Mouse (Mus musculus) c-Kit-negative CD71-positive TER-119-positive erythroid progenitor cells, embryonic 14.5 days (primary cell): ENCODE results near the gene Lpgat1.

Source experiments
- DNase-seq: peaks from one replicate; pipeline ENCODE4 v3.0.0-alpha.2; 2013; ENCODE audit warnings: low read depth, low spot score

Lpgat1 gene

DNA sequence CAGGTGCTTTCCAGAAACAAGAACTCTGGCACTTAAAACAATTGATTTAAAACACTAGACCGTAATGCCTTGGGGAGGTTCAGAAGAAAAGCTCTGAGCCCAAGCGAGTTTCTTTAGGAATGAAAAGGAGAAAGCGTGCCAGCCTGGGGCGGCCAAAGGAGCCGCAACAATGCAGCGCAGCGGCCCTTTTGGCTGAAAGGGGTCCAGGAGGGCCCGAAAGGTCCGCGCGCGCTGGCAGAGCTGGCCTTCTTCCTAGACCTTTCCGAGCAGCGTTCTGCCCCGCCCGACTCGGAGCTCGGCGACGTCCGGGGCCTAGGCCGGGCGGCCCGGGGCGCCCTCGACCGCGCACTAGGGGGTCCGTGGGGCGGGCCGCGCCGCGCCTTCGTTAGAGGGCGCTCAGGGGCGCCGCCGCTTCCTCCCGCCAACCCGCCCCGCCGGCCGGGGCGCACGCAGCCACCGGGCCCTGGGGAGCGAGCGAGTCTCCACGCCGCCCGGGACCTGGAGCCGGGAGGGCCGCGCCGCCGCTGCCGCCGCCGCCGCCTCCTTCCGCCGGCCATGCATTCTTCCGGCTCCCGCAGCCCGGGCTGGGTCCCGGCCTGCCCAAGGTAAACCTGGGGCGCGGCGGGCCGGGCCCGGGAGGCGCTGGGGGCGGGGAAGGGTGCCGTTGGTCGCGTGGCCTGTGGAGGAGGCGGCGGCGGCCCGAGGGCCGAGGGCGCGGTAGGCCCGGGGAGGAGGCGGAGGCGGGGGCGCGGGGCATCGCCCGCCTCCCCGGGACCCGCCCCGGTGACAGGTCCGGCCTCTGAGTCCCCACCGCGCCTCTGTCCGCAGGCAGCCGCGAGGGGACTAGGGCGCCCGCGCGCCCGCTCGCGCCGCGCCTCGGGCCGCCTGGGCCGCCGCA lies at the start of gene Lpgat1:
Gene Lpgat1, plus strand, starts transcription at position 234 of the 898 bp plus-strand sequence.
- no peak for DNase-seq

DNA sequence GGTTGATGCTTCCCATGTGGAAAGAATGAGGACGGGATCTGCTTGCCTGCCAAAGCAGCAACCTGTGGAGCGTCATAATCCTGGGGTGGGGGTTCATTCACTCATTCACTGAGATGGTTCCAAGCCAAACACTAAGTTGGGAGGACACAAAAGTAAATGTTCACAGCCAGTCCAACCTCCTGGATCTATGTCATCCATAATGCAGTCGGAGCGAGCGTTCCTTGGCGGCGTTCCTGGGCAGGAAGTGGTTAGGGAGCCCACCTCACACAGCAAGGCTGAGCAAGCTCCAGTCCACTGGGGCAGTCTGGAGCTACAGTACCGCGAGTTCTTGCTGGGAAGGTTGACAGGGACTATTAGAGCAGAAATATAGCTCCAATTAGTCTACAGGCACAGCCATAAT lies 49.6 kb upstream of the Lpgat1 start:
- no peak for DNase-seq

DNA sequence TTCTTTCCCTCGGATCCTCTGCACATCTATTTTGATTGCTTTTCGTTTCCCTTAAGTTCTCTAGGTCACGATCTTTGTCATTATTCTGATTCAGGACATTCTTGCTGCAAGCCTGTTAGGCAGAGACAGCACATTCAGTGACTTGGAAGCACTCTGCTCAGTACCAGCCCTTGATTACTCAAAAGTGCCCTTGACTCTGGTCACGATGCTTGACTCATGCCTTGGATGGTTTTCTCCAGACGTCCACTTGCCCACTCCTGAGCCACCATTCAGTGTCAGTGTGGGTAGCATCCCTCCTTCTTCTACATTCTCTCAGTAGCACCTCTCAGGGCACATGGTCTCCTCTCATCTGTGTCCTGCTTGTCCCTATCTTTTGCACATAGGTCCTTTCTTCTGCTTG lies 43.6 kb upstream of the Lpgat1 start:
- no peak for DNase-seq

DNA sequence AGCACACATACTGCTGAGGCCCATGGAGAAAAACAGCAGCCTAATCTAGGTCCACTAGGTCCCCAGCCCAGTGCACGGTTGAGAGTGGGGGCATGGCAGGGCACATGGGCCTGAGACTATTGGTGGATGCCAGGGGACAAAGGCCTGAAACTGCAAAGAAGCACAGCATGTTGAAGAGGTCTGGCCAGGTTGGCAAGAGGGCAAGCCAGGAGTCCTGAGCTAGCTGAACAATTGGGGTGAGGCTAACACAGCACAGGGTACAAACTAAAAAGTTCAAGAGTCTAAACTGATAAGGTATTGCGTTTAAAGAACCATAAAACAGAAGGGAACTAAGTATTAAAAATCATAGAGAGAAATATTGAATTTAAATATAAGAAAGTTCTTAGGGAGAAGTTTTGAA lies 36.0 kb upstream of the Lpgat1 start:
- DNase-seq: no peak

DNA sequence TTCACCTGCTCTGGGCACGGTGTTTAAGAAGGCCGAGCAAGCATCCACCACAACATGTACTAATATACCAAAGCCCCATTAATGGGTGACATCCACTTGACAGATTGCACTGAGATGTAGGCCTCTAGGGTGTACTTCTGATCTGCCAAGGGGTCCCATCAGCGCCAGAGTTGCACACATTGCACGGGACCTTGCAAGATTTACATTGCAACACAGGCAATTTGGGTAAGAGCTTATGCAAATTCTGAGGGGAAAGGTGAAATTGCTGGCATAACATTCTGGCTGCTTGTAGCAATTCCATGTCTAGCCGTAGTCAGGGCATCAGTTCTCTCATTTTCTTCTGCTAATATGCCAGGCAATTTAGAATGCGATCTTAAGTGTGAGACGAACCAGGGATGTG lies 30.1 kb upstream of the Lpgat1 start:
- no peak for DNase-seq

DNA sequence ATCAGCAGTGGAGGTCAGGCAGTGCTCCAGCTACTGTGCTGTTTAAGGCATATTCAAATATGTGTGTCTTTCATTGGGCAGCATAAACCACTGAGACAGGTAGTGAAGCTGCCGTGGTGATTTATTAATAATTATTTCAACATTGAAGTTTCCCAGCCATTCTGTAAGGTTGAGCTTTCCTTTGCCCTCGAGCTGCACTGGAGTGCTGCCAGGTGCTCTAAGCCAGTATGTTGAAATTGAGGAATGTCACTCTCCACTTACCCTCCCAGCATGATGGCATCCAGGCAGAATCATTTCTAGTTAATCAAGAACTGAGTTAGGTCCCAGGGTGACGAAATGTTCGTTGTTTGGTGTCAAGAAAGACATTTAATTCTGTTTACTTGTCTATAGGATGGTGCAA lies 24.4 kb upstream of the Lpgat1 start:
- no peak for DNase-seq

DNA sequence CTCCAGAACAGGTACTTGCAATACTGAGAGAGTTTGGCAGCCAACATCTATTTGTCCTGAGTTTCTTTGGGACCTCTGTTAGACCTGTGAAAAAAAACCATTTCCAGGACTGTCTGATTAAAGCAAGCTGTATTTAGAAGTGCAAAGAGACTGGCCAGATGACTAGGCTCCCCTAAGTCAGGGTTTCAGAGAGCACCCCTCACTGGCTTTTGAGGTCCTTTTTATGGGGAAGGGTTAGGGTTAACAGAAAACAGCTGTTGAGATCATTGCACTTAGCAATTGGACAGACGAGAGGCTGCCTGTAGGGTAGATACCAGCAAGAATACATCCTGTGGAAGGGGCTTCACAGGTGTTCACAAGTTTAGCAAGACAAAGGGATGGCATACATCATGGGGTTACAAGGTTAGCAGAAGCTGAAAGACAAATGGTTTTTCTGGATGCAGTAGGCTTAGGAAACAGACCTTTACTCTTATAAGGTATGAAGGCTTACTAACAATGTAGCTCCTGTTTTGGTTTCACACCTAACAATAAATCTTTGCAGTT lies 19.3 kb upstream of the Lpgat1 start:
- no peak for DNase-seq

DNA sequence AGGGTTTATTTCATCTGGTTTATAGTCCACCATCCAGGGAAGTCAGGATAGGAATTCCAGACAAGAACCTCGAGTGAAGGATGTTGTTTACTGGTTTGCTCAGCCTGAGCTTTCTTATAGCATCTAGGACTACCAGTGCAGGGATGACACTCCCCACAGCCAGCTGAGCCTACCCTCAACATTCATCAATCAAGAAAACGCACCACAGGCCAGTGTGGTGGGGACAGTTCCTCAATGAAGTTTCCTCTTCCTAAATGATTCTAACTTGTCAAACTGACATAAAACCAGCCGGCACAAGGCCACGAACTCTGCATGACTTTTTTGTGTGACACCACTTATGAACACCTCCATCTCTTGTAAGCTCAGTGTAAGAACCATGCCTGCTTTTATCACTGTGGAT lies 13.1 kb upstream of the Lpgat1 start:
- DNase-seq: no peak

DNA sequence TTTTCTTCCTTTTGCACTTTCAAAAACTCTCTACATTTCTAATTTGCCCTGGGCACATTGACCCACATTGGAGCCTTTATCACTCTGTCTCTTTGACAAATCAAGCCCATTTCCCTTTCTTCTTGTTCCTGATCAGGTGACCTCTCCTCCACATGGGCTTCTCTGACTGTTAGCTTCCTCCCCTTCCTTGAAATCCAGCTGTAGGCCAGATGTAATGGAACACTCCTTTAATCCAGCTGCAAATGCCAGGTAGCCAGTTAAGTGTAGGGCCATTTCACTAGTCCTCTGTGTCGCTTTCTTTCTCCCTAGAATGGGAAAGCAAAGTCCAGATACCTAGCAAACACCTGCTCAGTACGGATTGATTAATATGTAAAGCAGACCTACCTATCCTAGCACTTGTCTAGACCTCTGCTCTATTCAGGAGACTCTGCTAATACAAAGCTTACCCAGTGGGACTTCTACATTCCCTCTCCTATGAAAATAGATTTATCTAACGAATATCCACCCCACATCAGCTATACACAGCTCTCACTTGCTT lies 11.0 kb upstream of the Lpgat1 start:
- no peak for DNase-seq

DNA sequence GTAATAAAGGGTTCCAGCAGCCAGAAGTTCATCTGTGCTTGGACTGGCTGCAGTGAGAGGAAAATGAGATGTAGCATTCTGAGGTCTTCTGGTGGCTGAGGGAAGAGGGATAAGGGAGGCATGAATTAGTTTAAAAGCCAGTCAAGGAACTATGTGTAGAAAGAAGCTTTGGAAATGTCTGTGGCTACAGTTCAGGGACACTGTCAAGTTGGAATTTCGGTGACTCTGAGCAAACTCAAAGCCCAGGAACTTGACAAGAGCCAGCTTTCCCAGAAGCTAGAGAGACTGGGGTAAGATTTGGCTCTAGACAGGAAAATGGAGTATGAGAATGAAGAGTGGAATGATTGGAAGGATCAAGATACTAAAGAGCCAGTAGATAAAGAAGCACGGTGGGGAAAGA lies 7.8 kb upstream of the Lpgat1 start:
- DNase-seq: no peak

DNA sequence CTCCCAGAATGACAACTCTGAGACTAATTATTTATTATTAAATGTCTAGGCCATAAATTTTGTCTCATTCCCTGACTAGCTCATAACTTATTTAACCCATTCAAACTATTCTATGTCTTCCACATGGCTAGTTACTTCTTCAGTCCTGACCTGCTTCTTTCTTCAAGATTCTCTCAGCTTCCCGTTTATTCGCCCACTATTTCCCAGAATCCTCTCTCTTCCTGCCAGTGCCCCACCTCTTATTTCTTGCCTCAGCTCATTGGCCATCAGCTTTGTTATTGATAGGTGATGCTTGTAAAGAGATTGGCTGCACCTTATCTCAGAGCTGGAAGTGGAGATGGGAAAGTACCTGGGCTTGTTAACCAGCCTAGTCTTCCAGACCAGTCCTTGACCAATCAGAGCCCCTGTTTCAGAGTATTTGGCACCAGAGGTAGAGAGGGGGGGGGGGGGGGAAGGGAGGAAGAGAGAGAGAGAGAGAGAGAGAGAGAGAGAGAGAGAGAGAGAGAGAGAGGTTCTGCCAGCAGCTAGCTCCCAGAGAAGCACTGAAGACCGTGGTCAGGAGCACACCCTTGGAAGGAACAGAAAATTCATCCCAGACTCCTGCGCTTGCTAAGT lies 5.3 kb upstream of the Lpgat1 start:
- no peak for DNase-seq

DNA sequence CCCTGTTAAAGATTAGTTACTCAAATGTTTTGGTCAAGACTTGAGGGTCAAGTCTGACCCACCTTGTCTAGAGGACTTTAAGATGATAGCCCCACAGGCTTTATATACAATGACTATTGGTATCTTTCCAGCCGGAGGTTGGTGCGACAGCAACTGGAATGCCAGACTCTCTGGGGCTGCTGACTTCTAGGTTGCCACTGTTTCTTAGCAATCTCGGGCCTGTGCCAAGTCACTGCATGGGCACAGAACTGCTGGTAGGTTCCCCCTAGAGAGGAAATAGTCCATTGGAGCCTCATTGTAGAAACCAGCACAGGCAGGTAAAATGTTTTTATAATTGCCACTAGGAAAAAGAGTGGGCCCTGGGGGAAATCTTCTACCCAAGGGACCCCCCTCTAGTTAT lies 3.8 kb upstream of the Lpgat1 start:
- DNase-seq: no peak

DNA sequence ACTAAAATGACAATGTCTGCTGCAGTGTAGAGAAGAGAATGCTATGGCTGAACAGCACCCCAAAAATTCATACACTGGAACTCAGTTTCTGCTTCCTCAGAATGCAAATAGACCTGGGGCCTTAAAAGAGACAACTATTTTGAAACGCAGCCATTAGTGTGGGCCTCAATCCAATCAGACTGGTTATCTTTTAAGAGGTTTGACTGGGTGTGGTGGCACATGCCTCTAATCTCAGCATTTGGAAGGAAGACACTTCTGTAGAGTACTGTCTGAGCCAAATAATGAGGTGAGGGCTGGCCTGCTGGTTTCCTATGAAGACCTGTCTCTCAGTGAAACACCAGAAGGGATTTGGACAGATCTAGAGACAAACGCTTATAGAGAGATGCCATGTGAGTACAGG lies 2.5 kb upstream of the Lpgat1 start:
- DNase-seq: no peak

DNA sequence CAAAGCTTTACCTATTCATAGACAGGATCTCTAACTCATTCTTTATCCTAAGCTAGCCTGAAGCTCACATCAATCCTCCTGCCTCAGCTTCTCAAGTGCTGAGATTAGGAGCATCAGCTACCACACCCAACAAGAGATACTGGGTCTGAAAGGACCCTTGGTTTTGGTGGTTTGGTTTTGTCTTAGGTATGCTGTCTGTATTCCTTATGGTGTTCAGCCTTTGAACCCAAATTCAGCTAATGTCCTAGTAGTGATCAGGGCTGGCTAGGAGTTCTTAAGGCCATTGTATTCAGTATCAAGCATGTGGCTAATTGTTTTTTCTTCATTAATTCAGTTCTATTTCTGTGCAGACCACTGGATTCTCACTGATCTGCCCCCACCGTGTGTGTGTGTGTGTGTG lies 493 bp upstream of the Lpgat1 start:
- DNase-seq: no peak

DNA sequence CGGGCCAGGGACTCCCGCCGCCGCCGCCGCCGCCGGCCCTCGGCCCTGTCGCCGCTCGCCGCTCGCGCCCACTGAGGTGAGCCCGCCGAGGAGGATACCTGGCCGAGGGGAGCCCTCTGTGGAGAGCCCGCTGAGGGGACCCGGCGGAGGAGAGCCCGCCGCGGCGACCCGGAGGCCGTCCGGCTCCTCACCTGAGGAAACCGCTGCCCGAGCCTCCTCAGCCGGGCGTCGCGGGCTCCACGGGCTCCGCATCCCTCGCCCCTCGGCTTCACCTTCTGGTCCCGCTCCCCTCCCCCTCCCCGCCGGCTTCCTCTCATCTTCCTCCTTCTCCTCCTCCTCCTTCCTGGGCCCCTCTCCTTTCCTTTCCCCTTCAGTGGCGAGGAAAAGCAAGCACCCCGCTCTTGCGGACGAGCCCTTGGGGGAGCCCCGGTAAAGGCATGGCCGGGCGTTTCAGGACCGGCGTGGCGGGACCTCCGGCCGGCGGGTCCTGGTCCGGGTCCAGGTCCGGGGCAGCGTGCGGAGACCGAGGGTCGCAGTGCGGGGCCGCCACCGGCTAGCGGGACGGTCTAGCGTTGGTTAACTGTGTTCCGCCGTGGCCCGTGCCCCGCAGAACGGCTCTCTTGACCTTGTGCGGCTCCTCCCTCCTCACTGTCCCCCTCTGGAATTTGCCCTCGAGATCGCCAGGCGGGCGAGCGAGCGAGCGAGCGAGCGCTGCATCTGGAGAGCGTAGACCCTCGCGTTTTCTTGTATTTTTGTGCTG lies 1.1 kb downstream of the Lpgat1 start:
- DNase-seq: no peak

DNA sequence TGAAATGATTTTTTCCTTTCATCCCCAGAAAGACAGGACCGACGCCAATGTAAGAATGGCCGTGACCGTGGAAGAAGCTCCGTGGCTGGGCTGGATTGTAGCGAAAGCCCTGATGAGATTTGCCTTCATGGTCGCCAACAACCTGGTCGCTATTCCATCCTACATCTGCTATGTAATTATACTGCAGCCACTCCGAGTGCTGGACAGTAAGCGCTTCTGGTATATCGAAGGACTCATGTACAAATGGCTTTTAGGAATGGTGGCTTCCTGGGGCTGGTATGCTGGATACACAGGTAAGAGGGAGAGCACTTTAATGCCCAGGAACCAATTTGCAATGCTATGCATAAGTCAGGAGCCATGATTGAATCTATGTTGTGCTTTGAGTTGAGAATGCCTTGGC lies 1.7 kb downstream of the Lpgat1 start:
- DNase-seq: no peak

DNA sequence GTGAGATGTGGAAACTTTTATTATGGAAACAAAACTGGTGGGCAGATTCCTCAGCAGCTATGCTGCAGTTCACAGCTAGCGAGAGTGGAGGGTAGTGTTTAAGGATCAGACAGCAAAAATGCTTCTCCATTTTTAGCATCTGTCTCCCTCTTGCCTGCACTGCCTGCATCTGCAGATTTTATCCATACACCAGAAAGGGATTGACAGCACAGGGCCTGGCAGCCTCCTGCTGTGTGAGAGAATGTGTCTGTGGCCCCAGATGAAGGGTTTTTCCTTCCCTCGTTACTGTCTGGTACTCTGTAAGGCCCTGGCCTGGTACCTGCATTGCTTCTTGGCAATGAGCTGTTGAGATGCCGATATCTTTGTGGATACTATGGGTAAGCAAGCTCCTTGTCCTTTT lies 2.8 kb downstream of the Lpgat1 start:
- DNase-seq: no peak

DNA sequence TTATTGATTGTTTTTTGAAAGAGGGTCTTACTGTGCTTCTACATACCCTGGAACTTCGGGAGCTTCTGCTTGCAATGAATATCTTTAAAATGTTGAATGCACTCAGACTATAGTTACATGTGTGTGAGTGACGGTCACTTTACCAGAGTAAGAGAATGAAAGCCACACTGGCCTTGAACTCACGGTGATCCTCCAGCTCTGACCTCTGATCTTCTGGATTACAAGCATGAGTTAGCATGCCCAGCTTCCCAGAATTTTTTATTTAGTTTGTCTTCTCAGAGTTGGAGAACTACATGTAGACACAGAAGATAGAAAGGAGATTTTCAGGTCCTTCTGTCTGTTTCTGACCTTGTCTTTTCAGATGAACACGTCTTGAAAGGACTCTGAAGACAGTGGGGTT lies 5.1 kb downstream of the Lpgat1 start:
- DNase-seq: no peak

DNA sequence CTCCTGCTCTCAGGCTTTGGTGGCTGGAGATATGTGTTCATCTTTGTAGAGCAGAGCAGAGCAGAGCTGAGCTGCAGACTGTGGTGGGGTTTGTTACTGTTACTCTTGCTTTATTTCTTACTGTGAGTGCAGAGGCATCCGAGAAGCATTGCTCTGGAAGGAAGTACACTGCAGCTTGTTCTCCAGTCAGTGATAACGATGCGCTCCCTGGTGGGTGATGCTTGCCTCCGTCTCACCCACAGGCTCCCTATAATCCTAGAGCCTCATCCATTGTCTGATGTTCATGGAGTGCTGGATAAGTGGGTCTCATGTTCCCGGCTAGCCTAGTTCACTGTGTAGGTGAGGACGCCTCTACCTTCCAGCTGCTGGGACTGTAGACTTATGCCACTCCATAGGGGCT lies 6.0 kb downstream of the Lpgat1 start:
- DNase-seq: no peak

DNA sequence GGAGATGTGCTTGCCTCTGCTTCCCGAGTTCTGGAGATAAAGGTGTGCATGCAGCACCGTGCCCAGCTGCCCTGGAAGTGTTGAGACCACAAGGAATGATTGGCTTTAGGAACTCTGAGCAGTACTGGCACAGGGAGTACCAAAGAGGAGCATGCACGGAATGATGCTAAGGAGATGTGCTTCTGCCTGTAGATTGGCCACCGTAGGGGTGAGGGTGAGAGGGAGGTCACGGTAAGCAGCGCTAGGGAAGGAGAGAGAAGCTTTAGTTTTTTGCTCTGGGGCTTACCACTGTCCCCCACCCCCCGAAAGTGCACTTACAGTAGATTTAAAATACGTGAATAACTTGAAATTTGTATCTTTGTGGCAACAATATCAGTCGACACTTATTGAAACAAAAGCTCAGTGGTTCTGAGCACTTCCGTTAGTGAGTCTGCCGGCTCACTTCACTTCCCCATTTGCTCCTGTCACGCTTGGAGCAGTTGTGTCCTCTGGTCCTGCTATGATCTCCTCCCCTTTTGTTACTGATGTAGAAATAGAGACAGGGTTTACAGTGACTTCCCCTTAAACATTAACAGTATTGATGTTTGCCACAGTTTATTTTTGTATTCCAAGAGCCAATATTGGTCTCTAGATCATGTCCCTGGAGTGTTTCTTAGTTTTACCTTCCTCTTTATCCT lies 6.9 kb downstream of the Lpgat1 start:
- DNase-seq: no peak

DNA sequence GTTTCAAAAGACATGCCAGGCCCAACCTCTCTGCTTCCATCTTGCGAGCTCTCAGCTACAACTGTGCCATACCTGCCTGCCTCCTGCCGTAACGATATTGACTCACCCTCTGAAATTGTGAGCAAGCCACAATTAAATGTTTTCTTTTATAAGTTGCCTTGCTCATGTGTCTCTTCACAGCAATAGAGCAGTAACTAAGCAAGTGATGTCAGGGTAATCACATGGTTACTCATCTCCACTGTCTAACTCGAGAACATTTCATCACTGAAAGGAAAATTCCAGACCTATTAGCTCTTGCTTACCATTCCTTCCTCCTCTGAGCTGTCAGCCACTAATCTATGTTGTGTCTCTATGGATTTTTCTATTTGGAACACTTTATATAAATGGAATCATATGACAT lies 15.0 kb downstream of the Lpgat1 start:
- DNase-seq: no peak

DNA sequence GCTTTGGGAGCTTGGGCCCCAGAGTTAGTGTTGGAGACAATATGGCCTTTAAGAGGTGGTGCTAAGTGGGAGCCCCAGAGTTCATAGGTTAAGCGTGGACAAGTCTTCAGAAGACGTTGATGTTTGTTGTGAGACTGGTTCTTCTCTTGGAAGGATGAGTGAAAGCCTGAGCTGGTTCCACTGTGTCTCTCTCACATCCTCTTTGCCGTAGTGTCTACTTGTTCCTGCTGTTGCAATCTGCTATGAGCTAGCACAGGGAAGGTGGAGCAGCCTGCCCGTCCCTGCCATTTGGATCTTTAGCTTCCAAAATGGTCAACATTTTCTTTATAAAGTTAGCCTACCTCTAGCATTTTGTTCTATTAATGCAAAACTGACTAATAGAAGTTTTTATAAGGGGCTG lies 16.2 kb downstream of the Lpgat1 start:
- no peak for DNase-seq
